Comparison of ENCODE assay signal across 18 mouse cellular contexts in the genomic region with DNA sequence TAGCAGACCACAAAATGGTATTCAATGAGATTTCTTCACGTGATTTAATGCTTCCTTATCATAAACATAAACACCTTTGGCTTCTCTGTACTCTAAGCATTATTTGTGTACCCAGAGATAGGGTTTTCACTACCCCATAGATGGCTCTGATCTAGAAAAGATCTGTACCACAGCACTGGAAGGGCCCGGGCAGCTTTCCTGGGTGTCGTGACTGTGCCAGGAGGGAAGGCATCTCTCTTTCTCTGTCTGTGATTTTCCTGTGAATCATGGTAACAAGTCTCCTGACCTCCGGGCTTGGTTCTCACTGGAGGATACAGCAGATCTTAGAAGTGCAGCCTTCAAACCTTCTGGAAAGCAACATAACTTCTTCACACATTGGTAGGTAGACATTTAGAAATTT.
"Had no signal": no experiment of that assay in that cellular context is flagged by ENCODE, and none has a peak within 500 bp of the region (broad histone marks: within the 10 kb centered on the region; RNA-seq: fewer than 3 reads in every experiment).

No protein-coding gene starts in this region.

- H3K27me3 ChIP-seq: limb, embryonic 12.5 days; limb, embryonic 15.5 days; midbrain, embryonic 12.5 days; midbrain, embryonic 15.5 days; neural tube, embryonic 12.5 days; neural tube, embryonic 15.5 days; stomach, embryonic 15.5 days had no signal

- H3K4me3 ChIP-seq: left cerebral cortex, adult 2 months; limb, embryonic 12.5 days; limb, embryonic 15.5 days; midbrain, embryonic 12.5 days; midbrain, embryonic 15.5 days; neural tube, embryonic 12.5 days; neural tube, embryonic 15.5 days; stomach, embryonic 15.5 days had no signal

- H3K4me1 ChIP-seq: limb, embryonic 12.5 days; limb, embryonic 15.5 days; midbrain, embryonic 15.5 days; neural tube, embryonic 12.5 days; stomach, embryonic 15.5 days had no signal

- DNase-seq: kidney, postnatal 10 days; kidney, postnatal 36 days; layer of hippocampus, postnatal 36 days; liver, postnatal 0 days; right cerebral cortex, adult 18-20 months; right cerebral cortex, postnatal 25 days; spleen, adult 18-20 months; thymus, postnatal 36 days had no signal

- H3K27ac ChIP-seq: left cerebral cortex, adult 2 months; limb, embryonic 12.5 days; limb, embryonic 15.5 days; liver, embryonic 14.5 days; macrophage; midbrain, embryonic 12.5 days; midbrain, embryonic 15.5 days; neural tube, embryonic 12.5 days; neural tube, embryonic 15.5 days; stomach, embryonic 15.5 days had no signal

- H3K36me3 ChIP-seq: limb, embryonic 12.5 days; limb, embryonic 15.5 days; midbrain, embryonic 12.5 days; midbrain, embryonic 15.5 days; neural tube, embryonic 12.5 days; neural tube, embryonic 15.5 days; stomach, embryonic 15.5 days had no signal

- ATAC-seq: liver, postnatal 0 days; midbrain, embryonic 15.5 days had no signal
